Comparison of ENCODE assay signal across 13 mouse cellular contexts in the genomic region with DNA sequence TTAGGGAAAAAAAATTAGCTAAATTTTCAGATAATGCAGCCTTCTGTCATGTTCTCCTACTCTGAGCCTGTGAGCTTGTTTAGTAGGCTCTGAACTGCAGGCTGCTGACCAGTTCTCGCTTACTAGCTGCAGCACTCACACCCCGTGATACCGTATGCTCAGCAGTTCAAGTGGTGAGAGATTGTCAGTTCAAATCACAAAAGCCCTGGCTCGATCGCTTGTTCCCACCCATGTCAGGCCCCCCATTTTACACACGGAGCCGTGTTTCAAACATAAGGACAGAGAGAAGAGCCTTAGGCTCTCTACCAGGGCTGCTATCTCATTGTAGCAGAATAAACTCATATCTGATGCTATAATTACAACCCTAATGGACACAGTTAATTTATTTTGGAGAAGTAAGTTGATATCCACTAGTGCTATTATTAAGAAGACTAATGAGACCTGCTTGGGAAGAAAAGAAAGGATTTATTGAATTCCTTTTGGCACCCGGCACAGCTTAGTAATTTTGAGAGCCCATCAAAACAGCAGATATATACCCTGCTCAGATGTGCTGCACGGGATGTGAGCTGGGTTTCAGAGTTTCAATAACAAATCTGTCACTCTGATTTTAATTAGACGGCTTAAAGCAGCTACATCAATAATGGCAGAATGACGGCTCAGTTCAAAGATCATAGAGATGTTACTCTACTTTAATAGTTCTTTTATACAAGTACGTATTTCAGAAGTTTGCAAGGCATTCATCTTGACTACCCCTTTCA.
DNase-seq lines count a peak whose midpoint lies in the region; ATAC-seq and TF ChIP-seq lines count a peak whose summit lies in the region.
"Had no signal": no experiment of that assay in that cellular context is flagged by ENCODE, and none has a peak within 500 bp of the region (broad histone marks: within the 10 kb centered on the region; RNA-seq: fewer than 3 reads in every experiment).

No protein-coding gene starts in this region.

- H3K36me3 ChIP-seq in stomach, embryonic 14.5 days (ENCODE audit: control insufficient read depth, insufficient read depth, low read length): no peaks in the 10 kb centered on the region
- no peaks in the 10 kb centered on the region for H3K36me3 ChIP-seq in stomach, postnatal 0 days (ENCODE audit: control insufficient read depth, insufficient read depth, low read length)
- H3K36me3 ChIP-seq: limb, embryonic 13.5 days had no signal

- 30% methylated on average over 12 of the region's 12 CpGs for WGBS in stomach, embryonic 14.5 days
- 50% methylated on average over 12 of the region's 12 CpGs for WGBS in stomach, postnatal 0 days

- ATAC-seq in stomach, embryonic 14.5 days (ENCODE audit: insufficient number of reproducible peaks, insufficient read depth, low FRiP score, low read depth): no peak
- ATAC-seq in stomach, postnatal 0 days (ENCODE audit: low FRiP score, low TSS enrichment): no peak
- no peak for ATAC-seq in inflammation-experienced regulatory T-cells, adult 6 months

- peaks cover 3% of the 10 kb centered on the region; the same call in 1 of the 2 replicates for H3K4me1 ChIP-seq in stomach, embryonic 14.5 days (ENCODE audit: control insufficient read depth, insufficient read depth, low read length)
- H3K4me1 ChIP-seq in stomach, postnatal 0 days (replicated peaks; ENCODE audit: control insufficient read depth, insufficient read depth): no peaks in the 10 kb centered on the region

- H3K27ac ChIP-seq in stomach, embryonic 14.5 days (ENCODE audit: low read length): no peak overlapping the region
- no peak overlapping the region for H3K27ac ChIP-seq in stomach, postnatal 0 days (replicated peaks)
- H3K27ac ChIP-seq: limb, embryonic 13.5 days; macrophage had no signal

- TF ChIP-seq EP300 in stomach, postnatal 0 days (optimal IDR thresholded peaks at IDR 0.05): no peak

- no peak overlapping the region for H3K9ac ChIP-seq in stomach, embryonic 14.5 days (replicated peaks; ENCODE audit: low read depth, low read length)
- H3K9ac ChIP-seq in stomach, postnatal 0 days (ENCODE audit: low read length): no peak overlapping the region
- H3K9ac ChIP-seq: limb, embryonic 13.5 days had no signal

- no peaks in the 10 kb centered on the region for H3K9me3 ChIP-seq in stomach, embryonic 14.5 days (ENCODE audit: control insufficient read depth, low read depth, low read length)
- no peaks in the 10 kb centered on the region for H3K9me3 ChIP-seq in stomach, postnatal 0 days (ENCODE audit: control insufficient read depth, low read length)
- H3K9me3 ChIP-seq: limb, embryonic 13.5 days had no signal

- 0 out of 2 replicates have a peak overlapping the region, but pooled peaks have one; percentile 6 for H3K4me2 ChIP-seq in stomach, embryonic 14.5 days (replicated peaks; ENCODE audit: low read depth, low read length)
- no peak overlapping the region for H3K4me2 ChIP-seq in stomach, postnatal 0 days (replicated peaks; ENCODE audit: low read depth)
- H3K4me2 ChIP-seq: limb, embryonic 13.5 days had no signal

- no peaks in the 10 kb centered on the region for H3K27me3 ChIP-seq in stomach, embryonic 14.5 days (ENCODE audit: control insufficient read depth, insufficient read depth, low read length)
- no peaks in the 10 kb centered on the region for H3K27me3 ChIP-seq in stomach, postnatal 0 days (ENCODE audit: control insufficient read depth, insufficient read depth, low read length)
- H3K27me3 ChIP-seq: limb, embryonic 13.5 days had no signal

- TF ChIP-seq CTCF in stomach, postnatal 0 days (IDR thresholded peaks at IDR 0.05; ENCODE audit: low read depth): no peak

- DNase-seq in cerebellum, postnatal 10 days: peak; percentile 45 to 50
- no peak for DNase-seq in cerebellum, adult 9-10 months
- no peak for DNase-seq in stomach, postnatal 0 days (ENCODE audit: low spot score)
- peak; percentile 47 to 81 for DNase-seq in layer of hippocampus, postnatal 14 days (ENCODE audit: low spot score in 2 of 2)
- DNase-seq in gastrocnemius, postnatal 4 days (ENCODE audit: low spot score in 2 of 2): no peak
- no peak for DNase-seq in adrenal gland, postnatal 4 days (ENCODE audit: low spot score in 2 of 2)
- DNase-seq: adrenal gland, postnatal 10 days; gastrocnemius, postnatal 25 days; kidney, postnatal 10 days had no signal

- H3K4me3 ChIP-seq in stomach, embryonic 14.5 days (ENCODE audit: low read depth, low read length): no peak overlapping the region
- no peak overlapping the region for H3K4me3 ChIP-seq in stomach, postnatal 0 days (ENCODE audit: low read depth, low read length)
- H3K4me3 ChIP-seq: limb, embryonic 13.5 days had no signal

Comparison
In these comparisons a context has a peak if more than half of its experiments do, and no peak if none do; other contexts are left out.
1. DNase-seq: peak in cerebellum, postnatal 10 days (2 of 2) and layer of hippocampus, postnatal 14 days (2 of 2); none in cerebellum, adult 9-10 months (single experiment), stomach, postnatal 0 days (single experiment), gastrocnemius, postnatal 4 days (0 of 2) and adrenal gland, postnatal 4 days (0 of 2).